Mouse (Mus musculus) bone marrow macrophage, adult 2 months (primary cell): ENCODE data around the gene Galnt17. TPM values are rescaled to one million over a fixed set of nuclear protein-coding genes. Genes with fewer than 3 reads are reported as not detected.

Experiments
- H3K27ac ChIP-seq: 2 replicates; pipeline ENCODE4 v1.5.1; 2012; ENCODE audit warnings: low read depth, low read length; ENCODE audit not compliant: insufficient read depth
- H3K4me1 ChIP-seq: 2 replicates; pipeline ENCODE4 v1.6.1; 2012; ENCODE audit warnings: low read length; ENCODE audit not compliant: control insufficient read depth, insufficient read depth
- H3K4me3 ChIP-seq: 2 replicates; pipeline ENCODE4 v1.5.1; 2012; ENCODE audit warnings: mild to moderate bottlenecking, low read length, moderate library complexity; ENCODE audit not compliant: insufficient read depth
- CTCF ChIP-seq: IDR thresholded peaks from 2 replicates; pipeline ENCODE4 v1.5.1; 2012; ENCODE audit warnings: low read depth, mild to moderate bottlenecking, low read length, moderate library complexity
- POLR2A ChIP-seq: IDR thresholded peaks from 2 replicates; pipeline ENCODE4 v1.6.1; 2012; ENCODE audit warnings: mild to moderate bottlenecking, low read depth, low read length, borderline replicate concordance
- polyA plus RNA-seq: library from polyadenylated mRNA; stranded (reverse); fragments of >200 nt; gene quantifications from 2 replicates; pipeline ENCODE4 v1.2.4, GENCODE M21; 2012; ENCODE audit not compliant: missing spikeins, insufficient read depth, insufficient read length

The Galnt17 gene
- polyA plus RNA-seq, 1 experiment: not detected

- Histone ChIP-seq H3K4me1 (no peaks in the 10 kb centered on the region), H3K27ac (no peak overlapping the region), H3K4me3 (no peak overlapping the region)
- TF ChIP-seq CTCF (no peak), POLR2A (no peak)
Observed at GRCm38 (mm10) chr5:131248416-131248815, 59.9 kb downstream of the Galnt17 start.

GRCm38 (mm10) chr5:131246591-131246990 lies 61.7 kb downstream of the Galnt17 start:
- Histone ChIP-seq H3K27ac (no peak overlapping the region), H3K4me1 (no peaks in the 10 kb centered on the region), H3K4me3 (no peak overlapping the region)
- TF ChIP-seq POLR2A (no peak), CTCF (no peak)

GRCm38 (mm10) chr5:131241689-131242088 lies 66.6 kb downstream of the Galnt17 start:
- Histone ChIP-seq H3K4me3 (no peak overlapping the region), H3K27ac (no peak overlapping the region), H3K4me1 (no peaks in the 10 kb centered on the region)
- no peak for TF ChIP-seq CTCF
- no peak for TF ChIP-seq POLR2A

- no peak overlapping the region for H3K27ac ChIP-seq
- no peaks in the 10 kb centered on the region for H3K4me1 ChIP-seq
- no peak overlapping the region for H3K4me3 ChIP-seq
- TF ChIP-seq POLR2A: no peak
- no peak for TF ChIP-seq CTCF
Observed at GRCm38 (mm10) chr5:131239813-131240212, 68.5 kb downstream of the Galnt17 start.

- Histone ChIP-seq H3K27ac (no peak overlapping the region), H3K4me3 (no peak overlapping the region), H3K4me1 (no peaks in the 10 kb centered on the region)
- TF ChIP-seq POLR2A (no peak), CTCF (no peak)
Observed at GRCm38 (mm10) chr5:131236906-131237305, 71.4 kb downstream of the Galnt17 start.

- Histone ChIP-seq H3K4me3 (no peak overlapping the region), H3K27ac (no peak overlapping the region), H3K4me1 (no peaks in the 10 kb centered on the region)
- no peak for TF ChIP-seq POLR2A
- TF ChIP-seq CTCF: no peak
Observed at GRCm38 (mm10) chr5:131233828-131234227, 74.5 kb downstream of the Galnt17 start.

GRCm38 (mm10) chr5:131231060-131231459 lies 77.2 kb downstream of the Galnt17 start:
- TF ChIP-seq POLR2A (no peak), CTCF (no peak)
- Histone ChIP-seq H3K27ac (no peak overlapping the region), H3K4me3 (no peak overlapping the region), H3K4me1 (no peaks in the 10 kb centered on the region)

GRCm38 (mm10) chr5:131229744-131230143 lies 78.6 kb downstream of the Galnt17 start:
- Histone ChIP-seq H3K4me1 (no peaks in the 10 kb centered on the region), H3K27ac (no peak overlapping the region), H3K4me3 (no peak overlapping the region)
- no peak for TF ChIP-seq CTCF
- TF ChIP-seq POLR2A: no peak

GRCm38 (mm10) chr5:131223416-131223815 lies 84.9 kb downstream of the Galnt17 start:
- no peak overlapping the region for H3K27ac ChIP-seq
- no peak overlapping the region for H3K4me3 ChIP-seq
- TF ChIP-seq POLR2A: no peak
- no peak for TF ChIP-seq CTCF
- no peaks in the 10 kb centered on the region for H3K4me1 ChIP-seq

- Histone ChIP-seq H3K27ac (no peak overlapping the region), H3K4me1 (no peaks in the 10 kb centered on the region), H3K4me3 (no peak overlapping the region)
- TF ChIP-seq CTCF: no peak
- TF ChIP-seq POLR2A: no peak
Observed at GRCm38 (mm10) chr5:131222498-131223244, 85.6 kb downstream of the Galnt17 start.
